Mouse (Mus musculus): ENCODE measurements around the gene Urb2. TPM values are rescaled to one million over a fixed set of nuclear protein-coding genes. Genes with fewer than 3 reads are reported as not detected.
A peak's percentile ranks its signal among the peaks of the same experiment; 100 is the strongest.

The Urb2 gene
- polyA plus RNA-seq, 1 experiment from 2014 or later, result 5.7 TPM

DNA sequence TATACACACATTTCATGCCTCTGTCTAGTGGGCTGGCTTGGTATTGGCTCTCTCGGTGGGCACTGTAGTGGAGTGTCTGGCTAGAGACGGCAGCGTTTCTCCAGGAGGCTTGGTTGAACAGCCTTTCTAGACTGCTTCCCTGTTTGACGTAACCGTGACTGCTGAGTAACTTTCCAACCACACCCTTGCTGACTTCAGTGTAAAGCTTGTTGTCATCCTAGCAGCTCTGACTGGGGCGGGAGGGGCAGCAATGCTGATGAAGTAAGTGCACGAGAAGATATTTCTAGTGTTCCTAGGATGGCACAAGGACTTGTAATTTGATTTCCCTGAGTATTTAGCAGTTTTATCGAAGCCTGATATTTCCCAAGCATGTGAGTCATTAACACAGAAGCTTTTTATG, 24.5 kb downstream of the Urb2 start:
- H3K27me3 ChIP-seq, result no peaks in the 10 kb centered on the region
- H3K27ac ChIP-seq (replicated peaks), result no peak overlapping the region
- H3K9me3 ChIP-seq (replicated peaks), result no peaks in the 10 kb centered on the region
- H3K4me1 ChIP-seq, result no peaks in the 10 kb centered on the region
- WGBS, result 80% methylated on average over 8 of the region's 8 CpGs
- no peak for ATAC-seq (ENCODE audit: insufficient number of reproducible peaks, low FRiP score, low TSS enrichment, low read depth)
- peaks cover 67% of the 10 kb centered on the region for H3K36me3 ChIP-seq
- H3K4me2 ChIP-seq (replicated peaks), result no peak overlapping the region
- H3K9ac ChIP-seq, result no peak overlapping the region
- no peak overlapping the region for H3K4me3 ChIP-seq (replicated peaks)

GRCm38 (mm10) chr8:124052110-124052509, 30.8 kb downstream of the Urb2 start:
- Histone ChIP-seq H3K27ac (replicated peaks) (no peak overlapping the region), H3K9me3 (replicated peaks) (no peaks in the 10 kb centered on the region), H3K27me3 (no peaks in the 10 kb centered on the region), H3K36me3 (peaks cover 17% of the 10 kb centered on the region), H3K4me3 (replicated peaks) (no peak overlapping the region), H3K4me1 (no peaks in the 10 kb centered on the region), H3K9ac (no peak overlapping the region), H3K4me2 (replicated peaks) (no peak overlapping the region)
- WGBS, result 18% methylated on average over 3 of the region's 3 CpGs
- no peak for ATAC-seq (ENCODE audit: insufficient number of reproducible peaks, low FRiP score, low TSS enrichment, low read depth)

DNA sequence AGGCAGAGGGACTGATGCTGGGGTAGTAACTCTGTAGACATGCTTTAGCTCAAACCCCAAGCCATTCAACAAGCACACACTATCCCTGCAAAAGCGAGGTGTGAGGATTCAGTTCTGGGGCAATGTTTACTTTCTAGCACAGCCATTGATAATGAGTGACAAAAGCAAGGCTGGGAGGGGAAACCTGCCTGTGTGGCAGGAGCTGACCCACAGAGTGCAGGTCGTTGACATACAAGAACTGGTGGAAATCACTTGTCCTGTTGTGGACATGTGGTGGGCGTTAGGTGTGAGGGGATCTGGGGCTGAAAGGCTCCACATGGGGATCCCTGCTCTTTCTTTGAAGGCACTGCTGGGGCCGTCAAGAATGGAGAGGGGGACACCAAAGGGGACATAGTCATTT, 31.3 kb downstream of the Urb2 start:
- Histone ChIP-seq H3K27ac (replicated peaks) (no peak overlapping the region), H3K9me3 (replicated peaks) (no peaks in the 10 kb centered on the region), H3K36me3 (peaks cover 14% of the 10 kb centered on the region), H3K4me3 (replicated peaks) (no peak overlapping the region), H3K9ac (no peak overlapping the region), H3K27me3 (no peaks in the 10 kb centered on the region), H3K4me2 (replicated peaks) (no peak overlapping the region), H3K4me1 (no peaks in the 10 kb centered on the region)
- ATAC-seq (ENCODE audit: insufficient number of reproducible peaks, low FRiP score, low TSS enrichment, low read depth), result no peak
- WGBS, result 64% methylated on average over 4 of the region's 4 CpGs

- Histone ChIP-seq H3K4me3 (replicated peaks) (no peak overlapping the region), H3K9ac (no peak overlapping the region), H3K36me3 (no peaks in the 10 kb centered on the region), H3K27me3 (no peaks in the 10 kb centered on the region), H3K27ac (replicated peaks) (no peak overlapping the region), H3K4me1 (no peaks in the 10 kb centered on the region), H3K9me3 (replicated peaks) (no peaks in the 10 kb centered on the region), H3K4me2 (replicated peaks) (no peak overlapping the region)
- 78% methylated on average over 11 of the region's 11 CpGs for WGBS
- no peak for ATAC-seq (ENCODE audit: insufficient number of reproducible peaks, low FRiP score, low TSS enrichment, low read depth)
Observed at GRCm38 (mm10) chr8:124056832-124057655, 35.7 kb downstream of the Urb2 start.

DNA sequence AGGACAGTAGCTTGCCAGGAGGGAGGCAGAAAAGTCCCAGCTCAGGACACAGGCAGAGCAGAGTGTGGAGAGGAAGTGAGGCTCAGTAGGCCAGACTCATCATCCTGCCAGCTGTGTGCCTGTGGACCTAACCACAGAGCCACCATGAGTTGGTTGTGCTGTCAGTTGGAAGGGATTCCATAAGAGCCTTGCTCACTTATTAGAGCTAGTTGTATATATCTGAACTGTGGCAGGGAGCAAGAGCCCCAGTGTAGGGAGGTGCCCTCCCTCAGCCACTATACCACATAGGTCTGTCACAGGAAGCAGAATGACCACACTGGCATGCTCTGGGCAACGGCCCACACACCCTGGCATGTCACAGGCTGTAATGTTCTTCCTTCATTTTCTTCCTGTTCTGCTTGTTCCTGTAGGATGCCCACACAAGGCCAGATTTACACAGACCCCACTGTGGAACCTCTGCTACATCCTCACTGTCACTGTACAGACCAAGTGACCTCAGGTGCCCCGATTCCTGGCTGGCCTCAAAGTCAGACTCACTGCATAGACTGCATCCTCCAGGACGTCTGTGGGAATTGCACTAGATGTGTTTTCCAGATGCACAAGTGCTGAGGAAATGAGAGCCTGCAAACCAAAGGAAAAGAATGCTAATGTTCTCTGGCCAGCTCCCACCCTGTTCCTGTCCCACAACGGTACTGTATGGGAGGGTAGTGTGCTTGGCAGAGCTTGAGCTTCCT, 45.2 kb downstream of the Urb2 start:
- H3K27ac ChIP-seq (replicated peaks), result peak overlapping the region; percentile 65
- 53% methylated on average over 4 of the region's 4 CpGs for WGBS
- peak; percentile 66 for ATAC-seq (ENCODE audit: insufficient number of reproducible peaks, low FRiP score, low TSS enrichment, low read depth)
- peaks cover 38% of the 10 kb centered on the region for H3K4me1 ChIP-seq
- H3K9ac ChIP-seq, result no peak overlapping the region
- no peaks in the 10 kb centered on the region for H3K36me3 ChIP-seq
- H3K9me3 ChIP-seq (replicated peaks), result no peaks in the 10 kb centered on the region
- no peak overlapping the region for H3K4me3 ChIP-seq (replicated peaks)
- no peaks in the 10 kb centered on the region for H3K27me3 ChIP-seq
- H3K4me2 ChIP-seq (replicated peaks), result no peak overlapping the region

DNA sequence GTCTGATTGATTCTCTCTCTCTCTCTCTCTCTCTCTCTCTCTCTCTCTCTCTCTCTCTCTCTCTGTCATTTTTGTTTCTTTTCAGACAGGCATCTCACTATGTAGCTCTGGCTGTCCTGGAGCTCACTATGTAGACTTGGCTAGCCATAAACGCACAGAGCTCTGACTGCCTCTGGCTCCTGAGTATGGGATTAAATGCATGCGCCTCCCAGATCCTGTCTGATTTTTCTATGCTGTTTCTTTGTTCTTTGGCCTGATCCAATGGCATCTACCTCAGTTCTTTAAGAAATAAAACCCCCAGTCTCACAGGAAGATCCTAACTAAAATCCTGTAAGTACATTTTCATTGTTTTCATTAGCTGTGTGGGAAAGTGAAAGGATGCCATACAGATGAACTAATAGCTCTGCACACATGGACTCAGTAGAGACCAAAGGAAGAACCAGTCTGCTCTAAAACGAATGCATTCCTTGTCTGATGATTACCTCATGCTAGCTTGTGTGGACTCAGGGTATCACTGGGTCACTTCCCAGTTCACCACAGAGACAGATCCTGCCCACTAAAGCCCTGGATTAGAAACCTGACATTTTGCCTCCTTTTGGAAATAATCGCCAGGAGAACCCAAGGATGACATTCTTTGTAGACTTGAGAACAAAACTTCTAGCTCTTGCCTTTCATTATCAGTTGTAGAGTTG, 45.9 kb downstream of the Urb2 start:
- no peaks in the 10 kb centered on the region for H3K36me3 ChIP-seq
- no peak overlapping the region for H3K9ac ChIP-seq
- WGBS, result 39% methylated on average over 4 of the region's 4 CpGs
- peaks cover 44% of the 10 kb centered on the region for H3K4me1 ChIP-seq
- no peak overlapping the region for H3K4me3 ChIP-seq (replicated peaks)
- ATAC-seq (ENCODE audit: insufficient number of reproducible peaks, low FRiP score, low TSS enrichment, low read depth), result peak; percentile 16; the same call in 1 of the 2 replicates
- H3K4me2 ChIP-seq (replicated peaks), result no peak overlapping the region
- no peaks in the 10 kb centered on the region for H3K9me3 ChIP-seq (replicated peaks)
- H3K27ac ChIP-seq (replicated peaks), result peak overlapping the region; percentile 65
- no peaks in the 10 kb centered on the region for H3K27me3 ChIP-seq

DNA sequence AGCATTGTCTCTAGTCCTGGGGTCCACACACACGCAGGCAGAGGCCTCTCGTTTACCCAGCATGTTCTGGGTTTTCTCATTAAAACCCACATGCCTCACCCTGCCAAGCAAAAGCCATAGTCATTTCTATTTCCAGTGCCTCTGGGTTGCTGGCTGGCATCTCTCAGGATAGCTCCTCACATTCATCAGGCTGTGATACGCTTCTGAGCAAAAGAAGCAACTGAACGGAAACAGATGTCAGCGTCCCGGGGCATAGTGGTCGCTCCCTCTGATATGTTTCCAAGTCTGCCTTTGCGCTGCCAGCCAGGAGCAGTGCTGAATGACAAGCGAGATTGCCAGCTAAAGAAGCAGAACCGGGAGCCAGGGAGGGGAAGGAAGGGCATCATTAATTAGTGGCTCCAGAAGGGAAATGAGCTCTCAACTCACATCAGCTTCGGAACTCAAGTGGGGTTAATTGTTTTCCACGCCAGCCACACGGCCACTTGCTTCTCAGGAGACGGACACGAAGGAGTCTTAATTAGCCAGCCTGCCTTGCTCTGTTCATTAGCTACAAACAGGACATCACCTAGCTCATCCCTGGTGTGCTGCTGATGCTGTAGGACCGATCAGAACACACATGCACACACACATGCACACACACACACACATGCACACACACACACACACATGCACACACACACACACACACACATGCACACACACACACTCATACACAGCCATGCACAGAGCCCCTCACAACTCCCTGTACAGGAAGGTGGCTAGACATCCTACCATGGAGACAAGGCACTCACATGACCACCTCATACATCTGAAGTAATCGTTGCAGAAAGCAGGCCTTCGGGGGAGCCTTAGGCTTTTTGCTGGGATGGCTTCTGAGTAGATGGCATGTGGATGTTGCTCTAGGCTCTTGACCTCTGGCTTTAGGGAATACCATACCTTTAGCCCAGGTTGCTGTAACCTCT, 49.3 kb downstream of the Urb2 start:
- Histone ChIP-seq H3K27ac (replicated peaks) (no peak overlapping the region), H3K4me3 (replicated peaks) (no peak overlapping the region), H3K4me2 (replicated peaks) (no peak overlapping the region), H3K4me1 (peaks cover 46% of the 10 kb centered on the region), H3K36me3 (no peaks in the 10 kb centered on the region), H3K9ac (no peak overlapping the region), H3K9me3 (replicated peaks) (no peaks in the 10 kb centered on the region), H3K27me3 (no peaks in the 10 kb centered on the region)
- peak; percentile 80 for ATAC-seq (ENCODE audit: insufficient number of reproducible peaks, low FRiP score, low TSS enrichment, low read depth)
- 22% methylated on average over 18 of the region's 18 CpGs for WGBS

DNA sequence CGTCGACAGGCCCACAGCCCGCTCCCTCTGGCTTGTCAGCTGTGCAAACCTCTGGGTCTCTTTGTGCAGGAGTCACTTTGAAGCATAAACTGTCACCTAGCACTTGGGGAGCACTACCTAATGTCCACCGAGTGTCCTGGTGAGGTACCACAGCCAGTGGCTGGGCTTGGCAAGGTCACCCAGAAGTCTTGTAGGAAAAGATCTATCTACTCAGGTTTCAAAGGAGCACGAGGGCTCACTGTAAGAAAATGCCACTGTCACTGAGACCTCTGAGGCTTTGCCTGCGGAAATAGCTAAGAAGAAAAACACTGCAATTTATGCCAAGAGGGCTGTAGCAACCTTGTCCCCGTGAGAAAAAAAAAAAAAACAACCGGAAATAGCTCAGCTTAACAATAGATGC, 54.7 kb downstream of the Urb2 start:
- WGBS, result 33% methylated on average over 8 of the region's 8 CpGs
- no peak overlapping the region for H3K4me2 ChIP-seq (replicated peaks)
- no peak overlapping the region for H3K4me3 ChIP-seq (replicated peaks)

DNA sequence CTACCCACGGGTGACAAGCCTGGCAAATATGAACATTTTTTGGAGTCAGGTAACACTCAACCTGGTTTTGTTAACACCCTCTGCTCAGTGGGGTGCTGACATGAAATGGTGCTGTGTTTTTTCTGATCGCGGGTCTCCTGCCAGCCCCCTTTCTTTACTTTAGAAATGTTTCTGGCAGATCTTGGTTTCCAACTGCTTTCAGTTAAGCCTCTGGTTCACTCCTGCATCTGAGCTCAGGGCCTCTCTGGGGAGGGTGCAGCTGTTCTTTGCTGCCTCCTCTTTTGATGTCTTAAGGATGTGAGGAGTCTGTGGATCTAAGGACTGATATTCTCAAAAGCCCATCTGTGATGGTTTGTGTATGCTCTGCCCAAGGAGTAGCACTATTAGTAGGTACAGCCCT, 55.1 kb downstream of the Urb2 start:
- no peak for ATAC-seq (ENCODE audit: insufficient number of reproducible peaks, low FRiP score, low TSS enrichment, low read depth)
- 24% methylated on average over 3 of the region's 3 CpGs for WGBS
- H3K4me1 ChIP-seq, result peaks cover 26% of the 10 kb centered on the region
- H3K4me3 ChIP-seq (replicated peaks), result no peak overlapping the region
- no peak overlapping the region for H3K9ac ChIP-seq
- no peaks in the 10 kb centered on the region for H3K27me3 ChIP-seq
- H3K27ac ChIP-seq (replicated peaks), result no peak overlapping the region
- no peaks in the 10 kb centered on the region for H3K36me3 ChIP-seq
- H3K4me2 ChIP-seq (replicated peaks), result no peak overlapping the region
- H3K9me3 ChIP-seq (replicated peaks), result no peaks in the 10 kb centered on the region

More for the DNA sequence above, 54.7 kb downstream of the Urb2 start:
- Histone ChIP-seq H3K9me3 (replicated peaks) (no peaks in the 10 kb centered on the region), H3K9ac (no peak overlapping the region), H3K27ac (replicated peaks) (no peak overlapping the region), H3K36me3 (no peaks in the 10 kb centered on the region), H3K4me1 (peaks cover 31% of the 10 kb centered on the region), H3K27me3 (no peaks in the 10 kb centered on the region)
- no peak for ATAC-seq (ENCODE audit: insufficient number of reproducible peaks, low FRiP score, low TSS enrichment, low read depth)

GRCm38 (mm10) chr8:124077377-124077776, 56.1 kb downstream of the Urb2 start:
- no peaks in the 10 kb centered on the region for H3K9me3 ChIP-seq (replicated peaks)
- H3K4me3 ChIP-seq (replicated peaks), result no peak overlapping the region
- H3K27me3 ChIP-seq, result no peaks in the 10 kb centered on the region
- no peaks in the 10 kb centered on the region for H3K36me3 ChIP-seq
- WGBS, result 87% methylated on average over 8 of the region's 8 CpGs
- H3K27ac ChIP-seq (replicated peaks), result no peak overlapping the region
- peaks cover 17% of the 10 kb centered on the region for H3K4me1 ChIP-seq
- no peak for ATAC-seq (ENCODE audit: insufficient number of reproducible peaks, low FRiP score, low TSS enrichment, low read depth)
- no peak overlapping the region for H3K9ac ChIP-seq
- H3K4me2 ChIP-seq (replicated peaks), result no peak overlapping the region

All from embryonic facial prominence, embryonic 15.5 days (tissue).